Comparison of ENCODE assay signal across 43 mouse cellular contexts in the genomic region with DNA sequence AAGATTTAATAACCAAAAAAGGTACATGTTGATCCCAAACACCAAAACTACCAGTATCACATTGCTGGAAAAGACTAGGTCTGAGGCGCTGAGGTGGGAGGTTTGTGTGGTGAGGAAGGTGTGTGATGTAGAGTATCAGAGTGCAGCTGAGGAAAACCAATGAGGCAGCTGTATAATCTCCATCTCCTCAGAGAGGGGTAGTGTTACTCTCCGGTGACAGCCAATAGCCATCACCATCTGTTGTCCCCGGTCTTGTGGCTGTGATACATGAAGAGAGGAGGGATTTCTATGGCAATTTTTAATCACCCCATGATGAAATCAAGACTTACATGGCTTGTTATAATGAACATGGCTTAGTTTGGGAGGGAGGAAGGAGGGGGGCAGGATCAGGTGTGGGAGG. TPM values are rescaled to one million over a fixed set of nuclear protein-coding genes. Genes with fewer than 3 reads are reported as not detected.
"Had no signal": no experiment of that assay in that cellular context is flagged by ENCODE, and none has a peak within 500 bp of the region (broad histone marks: within the 10 kb centered on the region; RNA-seq: fewer than 3 reads in every experiment).

No protein-coding gene starts in this region.

- H3K9ac ChIP-seq: heart, embryonic 12.5 days; heart, embryonic 13.5 days; heart, embryonic 15.5 days; hindbrain, embryonic 12.5 days; hindbrain, embryonic 13.5 days; hindbrain, embryonic 14.5 days; hindbrain, embryonic 15.5 days; intestine, embryonic 15.5 days; kidney, embryonic 15.5 days had no signal

- H3K4me3 ChIP-seq: heart, embryonic 10.5 days; heart, embryonic 12.5 days; heart, embryonic 13.5 days; heart, embryonic 15.5 days; hindbrain, embryonic 10.5 days; hindbrain, embryonic 12.5 days; hindbrain, embryonic 13.5 days; hindbrain, embryonic 15.5 days; intestine, embryonic 15.5 days; kidney, embryonic 15.5 days; layer of hippocampus, adult 2 months had no signal

- ATAC-seq: hindbrain, embryonic 16.5 days; hindbrain, postnatal 0 days; inflammation-experienced regulatory T-cells, adult 6 months; intestine, embryonic 15.5 days; intestine, embryonic 16.5 days; intestine, postnatal 0 days had no signal

- H3K27me3 ChIP-seq: heart, embryonic 12.5 days; heart, embryonic 13.5 days; heart, embryonic 15.5 days; hindbrain, embryonic 12.5 days; hindbrain, embryonic 13.5 days; hindbrain, embryonic 15.5 days; intestine, embryonic 15.5 days; kidney, embryonic 15.5 days had no signal

- H3K4me2 ChIP-seq: heart, embryonic 11.5 days; heart, embryonic 12.5 days; heart, embryonic 13.5 days; heart, embryonic 15.5 days; hindbrain, embryonic 12.5 days; hindbrain, embryonic 13.5 days; hindbrain, embryonic 14.5 days; hindbrain, embryonic 15.5 days; intestine, embryonic 15.5 days; kidney, embryonic 15.5 days had no signal

- H3K9me3 ChIP-seq: heart, embryonic 10.5 days; heart, embryonic 12.5 days; heart, embryonic 13.5 days; heart, embryonic 15.5 days; hindbrain, embryonic 10.5 days; hindbrain, embryonic 12.5 days; hindbrain, embryonic 13.5 days; hindbrain, embryonic 15.5 days; intestine, embryonic 15.5 days; kidney, embryonic 15.5 days had no signal

- H3K27ac ChIP-seq: heart, embryonic 10.5 days; heart, embryonic 13.5 days; heart, embryonic 15.5 days; hindbrain, embryonic 10.5 days; hindbrain, embryonic 12.5 days; hindbrain, embryonic 13.5 days; hindbrain, embryonic 14.5 days; hindbrain, embryonic 15.5 days; hindbrain, postnatal 0 days; intestine, embryonic 15.5 days; kidney, embryonic 15.5 days; kidney, postnatal 0 days; layer of hippocampus, adult 2 months had no signal

- DNase-seq: heart, postnatal 10 days; heart, postnatal 14 days; heart, postnatal 36 days; heart, postnatal 4 days; kidney, adult 11 months; kidney, adult 18-20 months; kidney, adult 2 months; kidney, adult 8-10 months; kidney, adult 9 months; kidney, postnatal 10 days; kidney, postnatal 14 days; kidney, postnatal 25 days; kidney, postnatal 36 days; kidney, postnatal 4 days; layer of hippocampus, adult 9-11 months; layer of hippocampus, postnatal 36 days had no signal

- H3K4me1 ChIP-seq: heart, embryonic 10.5 days; heart, embryonic 12.5 days; heart, embryonic 13.5 days; heart, embryonic 15.5 days; hindbrain, embryonic 10.5 days; hindbrain, embryonic 12.5 days; hindbrain, embryonic 13.5 days; hindbrain, embryonic 15.5 days; intestine, embryonic 15.5 days; kidney, embryonic 15.5 days had no signal

- H3K36me3 ChIP-seq: heart, embryonic 10.5 days; heart, embryonic 12.5 days; heart, embryonic 13.5 days; heart, embryonic 15.5 days; hindbrain, embryonic 10.5 days; hindbrain, embryonic 12.5 days; hindbrain, embryonic 13.5 days; hindbrain, embryonic 15.5 days; intestine, embryonic 15.5 days; kidney, embryonic 15.5 days had no signal

RNA-seq across cellular contexts. Expression of gene Gm281, which starts 20.5 kb away (rescaled TPM):
- polyA plus RNA-seq: heart, embryonic 11.5 days; heart, embryonic 12.5 days; heart, embryonic 13.5 days; heart, embryonic 14.5 days; heart, embryonic 15.5 days; heart, embryonic 16.5 days; heart, postnatal 0 days; hindbrain, embryonic 11.5 days; hindbrain, embryonic 12.5 days; hindbrain, embryonic 13.5 days; hindbrain, embryonic 15.5 days; hindbrain, embryonic 16.5 days; hindbrain, postnatal 0 days; inflammation-experienced regulatory T-cells, adult 6 months; intestine, embryonic 14.5 days; intestine, embryonic 15.5 days; intestine, postnatal 0 days; kidney, adult 2 months; kidney, embryonic 14.5 days; kidney, embryonic 15.5 days; kidney, embryonic 16.5 days; kidney, postnatal 0 days; large intestine, adult 2 months had no signal
